Mouse (Mus musculus) limb, embryonic 12.5 days (tissue): Measurements from ENCODE around the gene Egln3. TPM values are rescaled to one million over a fixed set of nuclear protein-coding genes. Genes with fewer than 3 reads are reported as not detected.
A peak's percentile ranks its signal among the peaks of the same experiment; 100 is the strongest.

Experiments used
- ATAC-seq: fragments of 200-750 bp; cut with Nextera tagmentation; 2 replicates; pipeline ENCODE4 v1.8.0; 2017; ENCODE audit warnings: low read depth, moderate TSS enrichment; ENCODE audit not compliant: insufficient number of reproducible peaks, insufficient read depth, low FRiP score, low TSS enrichment
- H3K27ac ChIP-seq: fragments of 300-500 bp; sonication (generic); 2 replicates; pipeline ENCODE4 v1.5.1; 2016; ENCODE audit warnings: mild to moderate bottlenecking, moderate library complexity
- H3K27me3 ChIP-seq: fragments of 300-500 bp; sonication (generic); 2 replicates; pipeline ENCODE4 v1.6.1; 2016; ENCODE audit warnings: mild to moderate bottlenecking, moderate library complexity
- H3K36me3 ChIP-seq: fragments of 300-500 bp; sonication (generic); 2 replicates; pipeline ENCODE4 v1.6.1; 2016; ENCODE audit warnings: mild to moderate bottlenecking, moderate library complexity
- H3K4me1 ChIP-seq: fragments of 300-500 bp; sonication (generic); replicated peaks from 2 replicates; pipeline ENCODE4 v1.6.1; 2016
- H3K4me2 ChIP-seq: fragments of 300-500 bp; sonication (generic); 2 replicates; pipeline ENCODE4 v1.6.1; 2016; ENCODE audit warnings: mild to moderate bottlenecking, moderate library complexity
- H3K4me3 ChIP-seq: fragments of 300-500 bp; sonication (generic); replicated peaks from 2 replicates; pipeline ENCODE4 v1.5.1; 2016; ENCODE audit warnings: mild to moderate bottlenecking
- H3K9ac ChIP-seq: fragments of 300-500 bp; sonication (generic); replicated peaks from 2 replicates; pipeline ENCODE4 v1.6.1; 2016; ENCODE audit warnings: mild to moderate bottlenecking, moderate library complexity
- H3K9me3 ChIP-seq: fragments of 300-500 bp; sonication (generic); 2 replicates; pipeline ENCODE4 v1.6.1; 2016; ENCODE audit warnings: mild to moderate bottlenecking, moderate library complexity
- WGBS: fragments of 180-500 bp; shearing (Covaris S2); methylation state at CpG from one replicate; pipeline ENCODE4 v1.1.7; 2016; 5-methylcytosine and 5-hydroxymethylcytosine counted together
- polyA plus RNA-seq: library from polyadenylated mRNA; unstranded; fragments of >200 nt; fragmentation: Nextera tagmentation; extraction: Ambion mirVana; gene quantifications from 2 replicates; pipeline ENCODE4 v1.2.1, GENCODE M21; 2016

Gene Egln3
- polyA plus RNA-seq, 1 experiment from 2014 or later, result 3.0 TPM

- no peak overlapping the region for H3K9ac ChIP-seq
- no peaks in the 10 kb centered on the region for H3K36me3 ChIP-seq
- 70% methylated on average over 3 of the region's 3 CpGs for WGBS
These were observed 21.4 kb upstream of the Egln3 start for GRCm38 (mm10) chr12:54225090-54225489.

GRCm38 (mm10) chr12:54222036-54222760, 18.5 kb upstream of the Egln3 start:
- no peaks in the 10 kb centered on the region for H3K27me3 ChIP-seq
- no peaks in the 10 kb centered on the region for H3K4me1 ChIP-seq
- no peak overlapping the region for H3K27ac ChIP-seq
- no peaks in the 10 kb centered on the region for H3K36me3 ChIP-seq
- no peak for ATAC-seq
- no peak overlapping the region for H3K4me3 ChIP-seq
- H3K9ac ChIP-seq, result no peak overlapping the region
- H3K4me2 ChIP-seq, result no peak overlapping the region
- no peaks in the 10 kb centered on the region for H3K9me3 ChIP-seq
- 50% methylated on average over 12 of the region's 12 CpGs for WGBS

More at GRCm38 (mm10) chr12:54225090-54225489, 21.4 kb upstream of the Egln3 start:
- H3K27ac ChIP-seq, result no peak overlapping the region
- no peaks in the 10 kb centered on the region for H3K4me1 ChIP-seq
- H3K4me3 ChIP-seq, result no peak overlapping the region
- no peaks in the 10 kb centered on the region for H3K9me3 ChIP-seq
- no peak for ATAC-seq
- no peaks in the 10 kb centered on the region for H3K27me3 ChIP-seq
- H3K4me2 ChIP-seq, result no peak overlapping the region

- Histone ChIP-seq H3K4me2 (no peak overlapping the region), H3K36me3 (no peaks in the 10 kb centered on the region), H3K9ac (no peak overlapping the region), H3K27ac (no peak overlapping the region), H3K27me3 (0 out of 2 replicates have a peak, but pooled peaks cover 5% of the 10 kb centered on the region), H3K4me3 (no peak overlapping the region), H3K4me1 (no peaks in the 10 kb centered on the region; the same call in 1 of the 2 replicates), H3K9me3 (no peaks in the 10 kb centered on the region)
- no peak for ATAC-seq
- WGBS, result 86% methylated on average over 5 of the region's 5 CpGs
These were observed 13.0 kb upstream of the Egln3 start for GRCm38 (mm10) chr12:54216673-54217072.

- Histone ChIP-seq H3K4me2 (peak overlapping the region; percentile 19; the same call in 1 of the 2 replicates), H3K27me3 (0 out of 2 replicates have a peak, but pooled peaks cover 5% of the 10 kb centered on the region), H3K9ac (no peak overlapping the region), H3K4me3 (no peak overlapping the region), H3K4me1 (peaks cover 3% of the 10 kb centered on the region; the same call in 1 of the 2 replicates), H3K27ac (no peak overlapping the region), H3K9me3 (no peaks in the 10 kb centered on the region), H3K36me3 (no peaks in the 10 kb centered on the region)
- no peak for ATAC-seq
- 13% methylated on average over 6 of the region's 6 CpGs for WGBS
These were observed 10.8 kb upstream of the Egln3 start for GRCm38 (mm10) chr12:54214426-54214825.

GRCm38 (mm10) chr12:54213871-54214270, 10.2 kb upstream of the Egln3 start:
- Histone ChIP-seq H3K9ac (no peak overlapping the region), H3K27ac (no peak overlapping the region), H3K4me1 (peaks cover 3% of the 10 kb centered on the region; the same call in 1 of the 2 replicates), H3K9me3 (no peaks in the 10 kb centered on the region), H3K27me3 (0 out of 2 replicates have a peak, but pooled peaks cover 5% of the 10 kb centered on the region), H3K36me3 (no peaks in the 10 kb centered on the region), H3K4me3 (no peak overlapping the region), H3K4me2 (peak overlapping the region; percentile 19; the same call in 1 of the 2 replicates)
- 70% methylated on average over 4 of the region's 4 CpGs for WGBS
- no peak for ATAC-seq

GRCm38 (mm10) chr12:54213230-54213629, 9.6 kb upstream of the Egln3 start:
- no peak overlapping the region for H3K4me3 ChIP-seq
- no peaks in the 10 kb centered on the region for H3K9me3 ChIP-seq
- H3K9ac ChIP-seq, result no peak overlapping the region
- H3K4me1 ChIP-seq, result peaks cover 3% of the 10 kb centered on the region; the same call in 1 of the 2 replicates
- 59% methylated on average over 5 of the region's 5 CpGs for WGBS
- no peak for ATAC-seq
- 0 out of 2 replicates have a peak, but pooled peaks cover 5% of the 10 kb centered on the region for H3K27me3 ChIP-seq
- H3K27ac ChIP-seq, result no peak overlapping the region
- no peak overlapping the region for H3K4me2 ChIP-seq
- H3K36me3 ChIP-seq, result no peaks in the 10 kb centered on the region

- H3K27ac ChIP-seq, result no peak overlapping the region
- 27% methylated on average over 6 of the region's 6 CpGs for WGBS
- peaks cover 15% of the 10 kb centered on the region; the same call in 1 of the 2 replicates for H3K27me3 ChIP-seq
- peaks cover 3% of the 10 kb centered on the region; the same call in 1 of the 2 replicates for H3K4me1 ChIP-seq
- no peak overlapping the region for H3K4me3 ChIP-seq
- no peak for ATAC-seq
- no peak overlapping the region for H3K4me2 ChIP-seq
- H3K36me3 ChIP-seq, result no peaks in the 10 kb centered on the region
- H3K9me3 ChIP-seq, result no peaks in the 10 kb centered on the region
- no peak overlapping the region for H3K9ac ChIP-seq
These were observed 5.5 kb upstream of the Egln3 start for GRCm38 (mm10) chr12:54209182-54209563.

GRCm38 (mm10) chr12:54208433-54209181, 4.9 kb upstream of the Egln3 start:
- peaks cover 3% of the 10 kb centered on the region; the same call in 1 of the 2 replicates for H3K4me1 ChIP-seq
- peaks cover 17% of the 10 kb centered on the region; the same call in 1 of the 2 replicates for H3K27me3 ChIP-seq
- H3K4me3 ChIP-seq, result no peak overlapping the region
- no peaks in the 10 kb centered on the region for H3K9me3 ChIP-seq
- no peak overlapping the region for H3K9ac ChIP-seq
- no peak overlapping the region for H3K4me2 ChIP-seq
- no peak for ATAC-seq
- H3K27ac ChIP-seq, result no peak overlapping the region
- WGBS, result 62% methylated on average over 8 of the region's 8 CpGs
- H3K36me3 ChIP-seq, result no peaks in the 10 kb centered on the region

GRCm38 (mm10) chr12:54205731-54206130, 2.1 kb upstream of the Egln3 start:
- H3K4me3 ChIP-seq, result no peak overlapping the region
- 84% methylated on average over 4 of the region's 4 CpGs for WGBS
- H3K27me3 ChIP-seq, result peaks cover 30% of the 10 kb centered on the region
- no peaks in the 10 kb centered on the region for H3K9me3 ChIP-seq
- H3K27ac ChIP-seq, result no peak overlapping the region
- H3K4me2 ChIP-seq, result no peak overlapping the region
- no peak for ATAC-seq
- no peak overlapping the region for H3K9ac ChIP-seq
- H3K4me1 ChIP-seq, result peaks cover 8% of the 10 kb centered on the region
- no peaks in the 10 kb centered on the region for H3K36me3 ChIP-seq

- H3K4me2 ChIP-seq, result no peak overlapping the region
- no peaks in the 10 kb centered on the region for H3K36me3 ChIP-seq
- ATAC-seq, result no peak
- H3K9ac ChIP-seq, result no peak overlapping the region
- 4% methylated on average over 1 of the region's 1 CpGs for WGBS
- H3K4me3 ChIP-seq, result no peak overlapping the region
- peaks cover 30% of the 10 kb centered on the region for H3K27me3 ChIP-seq
- H3K4me1 ChIP-seq, result peaks cover 8% of the 10 kb centered on the region
- H3K27ac ChIP-seq, result no peak overlapping the region
- H3K9me3 ChIP-seq, result no peaks in the 10 kb centered on the region
These were observed 1.5 kb upstream of the Egln3 start for GRCm38 (mm10) chr12:54205195-54205594.
